Mouse (Mus musculus) ES-Bruce4 (cell line): ENCODE results near the gene Dhrs2.

Source experiments
- CTCF ChIP-seq: IDR thresholded peaks from one replicate; pipeline ENCODE4 v1.8.1; 2011; ENCODE audit warnings: low read depth, low read length
- EP300 ChIP-seq: IDR thresholded peaks from 2 replicates; pipeline ENCODE4 v1.6.1; 2011; ENCODE audit warnings: low read depth, low read length; ENCODE audit not compliant: insufficient read depth
- POLR2A ChIP-seq: IDR thresholded peaks from one replicate; pipeline ENCODE4 v1.8.1; 2011; ENCODE audit warnings: low read length; ENCODE audit not compliant: insufficient read depth

- TF ChIP-seq POLR2A: no peak
- TF ChIP-seq EP300: no peak
- TF ChIP-seq CTCF: no peak
Measured at GRCm38 (mm10) chr14:55236685-55237084, 14.9 kb downstream of the Dhrs2 start.
